Mouse (Mus musculus): ENCODE measurements at regions not wholly inside any gene's neighbourhood (a gene's known extent, or its start where the extent isn't known, plus 50 kb on each side); places are given as distances from the start of the nearest gene placed in this dataset.

DNA sequence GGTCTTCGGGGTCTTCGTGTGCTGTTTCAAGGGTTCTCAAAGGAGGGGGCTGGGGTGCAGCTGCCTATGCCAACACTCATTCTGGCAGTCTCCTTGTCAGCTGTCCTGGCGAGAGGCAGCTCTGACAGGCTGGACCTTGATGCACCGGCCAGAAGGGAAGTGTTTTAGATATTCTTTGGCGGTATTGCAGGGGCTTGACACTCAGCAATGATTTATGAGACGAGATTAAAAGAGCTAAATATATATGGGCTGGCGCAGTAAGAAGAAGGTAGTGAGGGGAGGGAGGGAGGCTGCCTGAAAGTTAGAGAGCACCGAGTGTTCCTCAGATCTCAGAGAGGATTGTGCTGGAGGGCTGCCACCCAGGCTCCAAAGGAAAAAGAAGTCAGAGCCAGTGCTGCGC lies 50.2 kb upstream of the Pdzd8 start:
- DNase-seq (ENCODE audit: low spot score in 2 of 2): peak in 1 of 2 experiments; percentile 39

DNA sequence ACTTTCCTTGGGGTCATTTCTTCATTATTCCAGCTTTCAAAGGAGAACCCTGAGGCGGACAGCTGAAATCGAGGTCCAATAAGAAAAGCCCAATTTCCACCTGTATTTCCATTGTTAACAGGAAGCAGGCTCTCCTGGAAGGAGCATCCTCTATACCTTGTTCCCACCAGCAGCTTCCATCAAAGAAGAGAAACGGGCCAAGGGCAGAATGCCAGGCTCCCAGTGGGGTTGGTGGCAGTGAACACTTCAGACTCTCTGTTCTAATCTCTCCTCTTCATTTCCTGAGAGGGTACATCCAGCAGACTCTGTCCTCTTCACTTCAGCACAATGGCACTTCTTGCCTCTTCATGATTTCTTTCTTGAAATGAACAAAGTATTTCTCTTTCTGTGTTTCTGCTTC lies 50.9 kb upstream of the Pdzd8 start:
- DNase-seq (ENCODE audit: low spot score in 2 of 2): no peak

GRCm38 (mm10) chr19:59399849-59400585 lies 54.4 kb upstream of the Pdzd8 start:
- no peak for DNase-seq (ENCODE audit: low spot score in 2 of 2)

DNA sequence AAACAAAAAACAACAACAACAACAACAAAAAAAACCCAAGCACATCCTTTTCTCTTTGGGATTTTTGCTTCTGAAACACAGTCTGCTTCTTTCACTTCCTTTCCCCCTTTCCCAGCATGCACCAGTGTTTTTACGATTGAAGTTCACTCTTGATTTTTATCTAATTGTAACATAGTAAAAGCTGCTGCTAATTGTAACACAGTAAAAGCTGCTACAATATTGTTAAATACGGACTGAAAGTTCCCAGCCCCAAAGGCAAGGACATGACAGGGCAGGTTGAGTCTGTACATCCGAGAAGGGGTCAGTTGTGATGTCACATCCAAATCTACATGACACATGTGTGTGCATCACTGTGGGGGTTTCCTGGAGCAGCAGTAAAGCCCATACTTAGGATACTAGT lies 55.7 kb upstream of the Pdzd8 start:
- DNase-seq (ENCODE audit: low spot score in 2 of 2): no peak

GRCm38 (mm10) chr19:59402097-59402496 lies 56.1 kb upstream of the Emx2 start:
- DNase-seq (ENCODE audit: low spot score in 2 of 2): no peak

DNA sequence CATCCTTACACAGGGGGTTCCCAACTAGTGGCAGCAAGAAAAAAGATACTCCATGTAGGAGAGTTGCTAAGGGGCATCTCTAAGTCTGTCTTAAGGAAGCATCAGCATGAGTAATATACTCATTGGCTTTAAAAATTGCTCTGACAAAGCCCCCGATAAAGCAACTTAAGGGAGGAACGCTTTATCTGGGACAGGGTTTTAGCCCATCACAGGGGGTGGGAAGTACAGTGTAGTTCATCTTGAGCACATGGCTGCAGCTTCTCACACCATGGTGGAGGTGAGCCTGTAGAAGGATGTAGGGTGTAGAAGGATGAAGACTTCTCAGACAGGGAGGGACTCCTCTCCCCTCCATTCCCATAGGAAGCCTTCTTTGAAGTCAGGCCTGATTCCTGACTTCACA lies 54.1 kb upstream of the Emx2 start:
- DNase-seq (ENCODE audit: low spot score in 2 of 2): no peak

DNA sequence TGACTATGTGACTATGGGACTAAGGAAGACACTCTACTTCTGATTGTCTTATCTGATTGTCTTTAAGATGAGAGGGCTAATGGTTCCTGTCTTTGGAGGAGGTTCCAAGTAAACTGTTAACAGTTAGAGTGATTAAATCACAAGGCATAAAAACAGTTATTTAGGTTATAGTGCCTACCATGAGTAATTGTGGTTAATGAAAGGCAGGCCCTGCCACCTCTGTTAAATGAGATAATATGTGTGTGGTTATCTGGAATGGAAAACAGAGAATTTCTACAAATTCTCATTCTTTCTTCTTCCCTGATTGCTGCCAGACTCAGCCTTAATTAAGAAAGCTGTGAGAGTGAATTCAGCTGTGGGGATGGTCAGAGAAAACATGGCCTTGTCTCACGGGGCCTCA lies 53.4 kb upstream of the Emx2 start:
- DNase-seq (ENCODE audit: low spot score in 2 of 2): no peak

DNA sequence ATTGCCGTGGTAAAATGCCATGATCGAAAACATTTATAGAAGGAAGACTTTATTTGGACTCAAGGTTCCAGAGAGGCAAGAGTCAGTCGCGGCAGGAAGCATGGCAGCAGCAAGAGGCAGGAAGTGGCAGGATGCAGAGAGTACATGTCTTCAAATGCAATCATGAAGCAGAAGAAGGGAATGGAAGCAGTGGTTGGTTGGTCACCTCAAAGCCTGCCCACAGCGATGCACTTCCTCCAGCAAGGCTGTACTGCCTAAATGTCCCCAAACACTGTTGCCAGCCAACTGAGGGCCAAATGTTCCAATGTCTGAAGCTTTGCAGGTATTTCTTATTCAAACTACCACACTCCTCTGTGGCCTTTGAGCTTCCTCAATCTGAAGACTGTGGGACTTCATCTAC lies 52.6 kb upstream of the Emx2 start:
- DNase-seq (ENCODE audit: low spot score in 2 of 2): no peak

DNA sequence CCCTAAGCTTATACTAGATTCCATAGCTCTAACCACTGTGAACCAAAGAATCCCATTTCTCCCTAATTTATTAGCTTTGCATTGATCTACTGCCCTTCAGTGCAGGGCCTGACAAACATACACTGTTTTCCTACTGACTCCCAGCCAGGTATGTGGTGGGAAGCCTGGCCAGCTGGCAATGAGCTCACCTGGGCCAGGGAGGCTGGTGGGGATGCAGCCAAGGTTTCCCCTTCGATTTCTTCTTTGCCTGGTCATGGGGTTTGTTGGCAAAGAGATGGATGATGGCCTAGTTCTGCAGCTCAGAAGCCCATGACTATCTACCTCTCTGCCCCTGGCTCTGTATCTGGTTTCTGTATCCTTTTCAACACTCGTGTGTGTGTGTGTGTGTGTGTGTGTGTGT lies 50.1 kb upstream of the Emx2 start:
- DNase-seq (ENCODE audit: low spot score in 2 of 2): no peak

All from layer of hippocampus, postnatal 14 days (tissue).